ENCODE assay signal across 13 mouse cellular contexts in genomic region chr10:3743069-3743468, GRCm38 (mm10). TPM values are rescaled to one million over a fixed set of nuclear protein-coding genes. Genes with fewer than 3 reads are reported as not detected.
DNase-seq lines count a peak whose midpoint lies in the region; ATAC-seq lines count a peak whose summit lies in the region.
"Had no signal": no experiment of that assay in that cellular context is flagged by ENCODE, and none has a peak within 500 bp of the region (broad histone marks: within the 10 kb centered on the region; RNA-seq: fewer than 3 reads in every experiment).

No protein-coding gene starts in this region.

- H3K4me1 ChIP-seq in heart, embryonic 10.5 days: peaks cover 15% of the 10 kb centered on the region
- no peaks in the 10 kb centered on the region for H3K4me1 ChIP-seq in midbrain, embryonic 16.5 days (ENCODE audit: control insufficient read depth, insufficient read depth, low read length)

- ATAC-seq in erythroblast, adult 5-6 weeks (replicated peaks; ENCODE audit: low FRiP score, poor library complexity, severe bottlenecking): no peak
- no peak for ATAC-seq in midbrain, embryonic 16.5 days

- H3K27ac ChIP-seq in heart, embryonic 10.5 days: no peak overlapping the region
- H3K27ac ChIP-seq in midbrain, embryonic 16.5 days (ENCODE audit: low read length): no peak overlapping the region
- H3K27ac ChIP-seq: limb, embryonic 12.5 days; neural tube, embryonic 12.5 days; stomach, embryonic 15.5 days had no signal

- H3K4me2 ChIP-seq in midbrain, embryonic 16.5 days (ENCODE audit: low read length): no peak overlapping the region
- H3K4me2 ChIP-seq: limb, embryonic 12.5 days; neural tube, embryonic 12.5 days; stomach, embryonic 15.5 days had no signal

- H3K4me3 ChIP-seq in heart, embryonic 10.5 days: no peak overlapping the region
- H3K4me3 ChIP-seq in midbrain, embryonic 16.5 days (ENCODE audit: low read depth, low read length): no peak overlapping the region
- H3K4me3 ChIP-seq: limb, embryonic 12.5 days; neural tube, embryonic 12.5 days; stomach, embryonic 15.5 days had no signal

- intact Hi-C loops in heart, postnatal 10 days (cut with DNase I): loop anchor here (5.0 to 10.0 kb wide), 3 partner anchors 62 to 134 kb away; no protein-coding TSS in a partner anchor

- no peak overlapping the region for H3K9ac ChIP-seq in midbrain, embryonic 16.5 days (ENCODE audit: low read depth, low read length)
- H3K9ac ChIP-seq: limb, embryonic 12.5 days; neural tube, embryonic 12.5 days; stomach, embryonic 15.5 days had no signal

- H3K9me3 ChIP-seq in heart, embryonic 10.5 days: no peaks in the 10 kb centered on the region
- no peaks in the 10 kb centered on the region for H3K9me3 ChIP-seq in midbrain, embryonic 16.5 days (replicated peaks; ENCODE audit: control insufficient read depth, low read length, poor library complexity, severe bottlenecking)
- H3K9me3 ChIP-seq: limb, embryonic 12.5 days; neural tube, embryonic 12.5 days; stomach, embryonic 15.5 days had no signal

- DNase-seq in heart, adult 11 months: peak; percentile 95
- no peak for DNase-seq in heart, embryonic 10.5 days (ENCODE audit: low spot score)
- DNase-seq in lung, postnatal 10 days: peak; percentile 49
- DNase-seq in lung, postnatal 14 days: no peak
- DNase-seq in heart, postnatal 10 days: peak; percentile 47 to 52
- peak; percentile 38 to 70 for DNase-seq in lung, postnatal 4 days
- DNase-seq: cerebellum, postnatal 36 days; right cerebral cortex, postnatal 14 days had no signal

- no peaks in the 10 kb centered on the region for H3K36me3 ChIP-seq in heart, embryonic 10.5 days
- no peaks in the 10 kb centered on the region for H3K36me3 ChIP-seq in midbrain, embryonic 16.5 days (ENCODE audit: control insufficient read depth, insufficient read depth, low read length)
- H3K36me3 ChIP-seq: limb, embryonic 12.5 days; neural tube, embryonic 12.5 days; stomach, embryonic 15.5 days had no signal

- H3K27me3 ChIP-seq in heart, embryonic 10.5 days (ENCODE audit: insufficient read depth, poor library complexity, severe bottlenecking): no peaks in the 10 kb centered on the region
- no peaks in the 10 kb centered on the region for H3K27me3 ChIP-seq in midbrain, embryonic 16.5 days (ENCODE audit: control insufficient read depth, insufficient read depth, low read depth, low read length)
- H3K27me3 ChIP-seq: limb, embryonic 12.5 days; neural tube, embryonic 12.5 days; stomach, embryonic 15.5 days had no signal

- WGBS in heart, embryonic 10.5 days: 25% methylated on average over 2 of the region's 2 CpGs
- WGBS in midbrain, embryonic 16.5 days: 38% methylated on average over 2 of the region's 2 CpGs

RNA-seq across cellular contexts. Expression of gene Plekhg1, which starts 2.9 kb away (rescaled TPM):
- 5.0 and 6.1 TPM in 2 replicates for polyA plus RNA-seq in heart, embryonic 10.5 days (2016; fragmentation: Nextera tagmentation; extraction: Ambion mirVana)
- total RNA-seq in heart, postnatal 10 days (2021): 10 to 100 TPM; 23.3 to 23.4 TPM
- total RNA-seq in erythroblast, adult 5-6 weeks (2015; ENCODE audit: low replicate concordance): 2.5 and 2.7 TPM in 2 replicates
- total RNA-seq in erythroblast, adult 5-6 weeks (2017; ENCODE audit: low replicate concordance): 0.42 and 2.0 TPM in 2 replicates
- polyA plus RNA-seq in midbrain, embryonic 16.5 days (2015; fragmentation: Nextera tagmentation; extraction: Ambion mirVana): 7.8 and 8.1 TPM in 2 replicates

Comparison
In these comparisons a context has a peak if more than half of its experiments do, and no peak if none do; other contexts are left out.
1. DNase-seq: peak in heart, adult 11 months (single experiment), lung, postnatal 10 days (single experiment), heart, postnatal 10 days (2 of 2) and lung, postnatal 4 days (2 of 2); none in heart, embryonic 10.5 days (single experiment) and lung, postnatal 14 days (single experiment).
2. RNA of gene Plekhg1, which starts 2.9 kb away (total RNA-seq): 23.3 to 23.4 TPM in heart, postnatal 10 days; 0.42 to 2.7 TPM in erythroblast, adult 5-6 weeks; every median in the first group is over 4 times any median in the second.